Mouse (Mus musculus): Measurements from ENCODE around the gene Gm10721. TPM values are rescaled to one million over a fixed set of nuclear protein-coding genes. Genes with fewer than 3 reads are reported as not detected.
"Not testable (repeated sequence)": the region's sequence is repeated elsewhere in the genome, so short reads cannot be mapped to it uniquely, and the experiment has no call there.

The Gm10721 gene
- polyA plus RNA-seq, 1 experiment from 2014 or later: not detected

DNA sequence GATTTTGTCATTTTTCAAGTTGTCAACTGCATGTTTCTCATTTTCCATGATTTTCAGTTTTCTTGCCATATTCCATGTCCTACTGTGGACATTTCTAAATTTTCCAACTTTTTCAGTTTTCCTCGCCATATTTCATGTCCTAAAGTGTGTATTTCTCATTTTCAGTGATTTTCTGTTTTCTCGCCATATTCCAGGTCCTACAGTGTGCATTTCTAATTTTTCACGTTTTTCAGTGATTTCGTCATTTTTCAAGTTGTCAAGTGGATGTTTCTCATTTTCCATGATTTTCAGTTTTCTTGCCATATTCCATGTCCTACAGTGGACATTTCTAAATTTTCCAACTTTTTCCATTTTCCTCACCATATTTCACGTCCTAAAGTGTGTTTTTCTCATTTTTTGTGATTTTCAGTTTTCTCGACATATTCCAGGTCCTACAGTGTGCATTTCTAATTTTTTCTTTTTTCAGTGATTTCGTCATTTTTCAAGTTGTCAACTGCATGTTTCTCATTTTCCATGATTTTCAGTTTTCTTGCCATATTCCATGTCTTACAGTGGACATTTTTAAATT lies 802 bp upstream of the Gm10721 start:
- ATAC-seq (ENCODE audit: low FRiP score): peak; percentile 37; the same call in 1 of the 2 replicates
- 87% methylated on average over 2 of the region's 7 CpGs for WGBS

DNA sequence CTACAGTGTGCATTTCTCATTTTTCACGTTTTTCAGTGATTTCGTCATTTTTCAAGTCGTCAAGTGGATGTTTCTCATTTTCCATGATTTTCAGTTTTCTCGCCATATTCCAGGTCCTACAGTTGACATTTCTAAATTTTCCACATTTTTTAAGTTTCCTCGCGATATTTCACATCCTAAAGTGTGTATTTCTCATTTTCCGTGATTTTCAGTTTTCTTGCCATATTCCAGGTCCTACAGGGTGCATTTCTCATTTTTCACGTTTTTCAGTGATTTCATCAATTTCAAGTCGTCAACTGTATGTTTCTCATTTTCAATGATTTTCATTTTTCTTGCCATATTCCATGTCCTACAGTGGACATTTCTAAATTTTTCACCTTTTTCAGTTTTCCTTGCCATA lies 2.4 kb downstream of the Gm10721 start, which contains the start of gene Gm10720:
Gene Gm10720 (plus strand): TSS at position 301 of the 400 bp plus-strand sequence.
- not testable (repeated sequence) for H3K9ac ChIP-seq; H3K4me3 ChIP-seq (replicated peaks; ENCODE audit: low read length); H3K27ac ChIP-seq; H3K4me1 ChIP-seq (replicated peaks; ENCODE audit: control insufficient read depth, insufficient read depth, low read length); H3K36me3 ChIP-seq (replicated peaks; ENCODE audit: control insufficient read depth, insufficient read depth); H3K4me2 ChIP-seq (replicated peaks); ATAC-seq (ENCODE audit: low FRiP score); H3K9me3 ChIP-seq (ENCODE audit: control insufficient read depth, low read length); DNase-seq (ENCODE audit: low spot score); H3K27me3 ChIP-seq (ENCODE audit: control insufficient read depth, insufficient read depth, low read length)
- 67% methylated on average over 4 of the region's 9 CpGs for WGBS

More for the DNA sequence above, 802 bp upstream of the Gm10721 start:
- not testable (repeated sequence) for DNase-seq (ENCODE audit: low spot score); H3K27ac ChIP-seq; H3K27me3 ChIP-seq (ENCODE audit: control insufficient read depth, insufficient read depth, low read length); H3K9ac ChIP-seq; H3K4me2 ChIP-seq (replicated peaks); H3K9me3 ChIP-seq (ENCODE audit: control insufficient read depth, low read length); H3K36me3 ChIP-seq (replicated peaks; ENCODE audit: control insufficient read depth, insufficient read depth); H3K4me1 ChIP-seq (replicated peaks; ENCODE audit: control insufficient read depth, insufficient read depth, low read length); H3K4me3 ChIP-seq (replicated peaks; ENCODE audit: low read length)

DNA sequence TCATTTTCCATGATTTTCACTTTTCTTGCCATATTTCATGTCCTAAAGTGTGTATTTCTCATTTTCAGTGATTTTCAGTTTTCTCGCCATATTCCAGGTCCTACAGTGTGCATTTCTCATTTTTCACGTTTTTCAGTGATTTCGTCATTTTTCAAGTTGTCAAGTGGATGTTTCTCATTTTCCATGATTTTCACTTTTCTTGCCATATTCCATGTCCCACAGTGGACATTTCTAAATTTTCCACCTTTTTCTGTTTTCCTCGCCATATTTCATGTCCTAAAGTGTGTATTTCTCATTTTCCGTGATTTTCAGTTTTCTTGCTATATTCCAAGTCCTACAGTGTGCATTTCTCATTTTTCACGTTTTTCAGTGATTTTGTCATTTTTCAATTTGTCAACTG lies 3.0 kb downstream of the Gm10721 start:
- H3K4me3 ChIP-seq (replicated peaks; ENCODE audit: low read length); H3K36me3 ChIP-seq (replicated peaks; ENCODE audit: control insufficient read depth, insufficient read depth); ATAC-seq (ENCODE audit: low FRiP score); DNase-seq (ENCODE audit: low spot score); H3K27me3 ChIP-seq (ENCODE audit: control insufficient read depth, insufficient read depth, low read length); H3K9ac ChIP-seq; H3K4me2 ChIP-seq (replicated peaks); H3K27ac ChIP-seq; H3K9me3 ChIP-seq (ENCODE audit: control insufficient read depth, low read length); H3K4me1 ChIP-seq (replicated peaks; ENCODE audit: control insufficient read depth, insufficient read depth, low read length): not testable (repeated sequence)
- 81% methylated on average over 4 of the region's 6 CpGs for WGBS

DNA sequence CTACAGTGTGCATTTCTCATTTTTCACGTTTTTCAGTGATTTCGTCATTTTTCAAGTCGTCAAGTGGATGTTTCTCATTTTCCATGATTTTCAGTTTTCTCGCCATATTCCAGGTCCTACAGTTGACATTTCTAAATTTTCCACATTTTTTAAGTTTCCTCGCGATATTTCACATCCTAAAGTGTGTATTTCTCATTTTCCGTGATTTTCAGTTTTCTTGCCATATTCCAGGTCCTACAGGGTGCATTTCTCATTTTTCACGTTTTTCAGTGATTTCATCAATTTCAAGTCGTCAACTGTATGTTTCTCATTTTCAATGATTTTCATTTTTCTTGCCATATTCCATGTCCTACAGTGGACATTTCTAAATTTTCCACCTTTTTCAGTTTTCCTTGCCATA lies 4.2 kb downstream of the Gm10721 start, which contains the start of gene Gm10719:
Gene Gm10719 (plus strand): TSS at position 301 of the 400 bp plus-strand sequence.
- H3K36me3 ChIP-seq (replicated peaks; ENCODE audit: control insufficient read depth, insufficient read depth); H3K27me3 ChIP-seq (ENCODE audit: control insufficient read depth, insufficient read depth, low read length); ATAC-seq (ENCODE audit: low FRiP score); H3K4me2 ChIP-seq (replicated peaks); H3K9ac ChIP-seq; H3K4me1 ChIP-seq (replicated peaks; ENCODE audit: control insufficient read depth, insufficient read depth, low read length); DNase-seq (ENCODE audit: low spot score); H3K9me3 ChIP-seq (ENCODE audit: control insufficient read depth, low read length); H3K27ac ChIP-seq; H3K4me3 ChIP-seq (replicated peaks; ENCODE audit: low read length): not testable (repeated sequence)
- WGBS: 50% methylated on average over 1 of the region's 9 CpGs

DNA sequence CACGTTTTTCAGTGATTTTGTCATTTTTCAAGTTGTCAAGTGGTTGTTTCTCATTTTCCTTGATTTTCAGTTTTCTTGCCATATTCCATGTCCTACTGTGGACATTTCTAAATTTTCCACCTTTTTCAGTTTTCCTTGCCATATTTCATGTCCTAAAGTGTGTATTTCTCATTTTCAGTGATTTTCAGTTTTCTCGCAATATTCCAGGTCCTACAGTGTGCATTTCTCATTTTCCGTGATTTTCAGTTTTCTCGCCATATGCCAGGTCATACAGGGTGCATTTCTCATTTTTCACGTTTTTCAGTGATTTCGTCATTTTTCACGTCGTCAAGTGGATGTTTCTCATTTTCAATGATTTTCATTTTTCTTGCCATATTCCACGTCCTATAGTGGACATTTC lies 6.0 kb downstream of the Gm10721 start:
- H3K27me3 ChIP-seq (ENCODE audit: control insufficient read depth, insufficient read depth, low read length); H3K9ac ChIP-seq; H3K4me3 ChIP-seq (replicated peaks; ENCODE audit: low read length); ATAC-seq (ENCODE audit: low FRiP score); H3K27ac ChIP-seq; DNase-seq (ENCODE audit: low spot score); H3K9me3 ChIP-seq (ENCODE audit: control insufficient read depth, low read length); H3K4me1 ChIP-seq (replicated peaks; ENCODE audit: control insufficient read depth, insufficient read depth, low read length); H3K4me2 ChIP-seq (replicated peaks); H3K36me3 ChIP-seq (replicated peaks; ENCODE audit: control insufficient read depth, insufficient read depth): not testable (repeated sequence)
- 64% methylated on average over 9 of the region's 9 CpGs for WGBS

DNA sequence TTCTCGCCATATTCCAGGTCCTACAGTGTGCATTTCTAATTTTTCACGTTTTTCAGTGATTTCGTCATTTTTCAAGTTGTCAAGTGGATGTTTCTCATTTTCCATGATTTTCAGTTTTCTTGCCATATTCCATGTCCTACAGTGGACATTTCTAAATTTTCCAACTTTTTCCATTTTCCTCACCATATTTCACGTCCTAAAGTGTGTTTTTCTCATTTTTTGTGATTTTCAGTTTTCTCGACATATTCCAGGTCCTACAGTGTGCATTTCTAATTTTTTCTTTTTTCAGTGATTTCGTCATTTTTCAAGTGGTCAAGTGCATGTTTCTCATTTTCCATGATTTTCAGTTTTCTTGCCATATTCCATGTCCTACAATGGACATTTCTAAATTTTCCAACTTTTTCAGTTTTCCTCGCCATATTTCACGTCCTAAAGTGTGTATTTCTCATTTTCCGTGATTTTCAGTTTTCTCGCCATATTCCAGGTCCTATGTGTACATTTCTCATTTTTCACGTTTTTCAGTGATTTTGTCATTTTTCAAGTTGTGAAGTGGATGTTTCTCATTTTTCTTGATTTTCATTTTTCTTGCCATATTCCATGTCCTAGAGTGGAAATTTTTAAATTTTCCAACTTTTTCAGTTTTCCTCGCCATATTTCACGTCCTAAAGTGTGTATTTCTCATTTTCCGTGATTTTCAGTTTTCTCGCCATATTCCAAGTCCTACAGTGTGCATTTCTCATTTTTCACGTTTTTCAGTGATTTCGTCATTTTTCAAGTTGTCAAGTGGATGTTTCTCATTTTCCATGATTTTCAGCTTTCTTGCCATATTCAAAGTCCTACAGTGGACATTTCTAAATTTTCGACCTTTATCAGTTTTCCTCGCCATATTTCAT lies 7.1 kb downstream of the Gm10721 start:
- not testable (repeated sequence) for H3K4me3 ChIP-seq (replicated peaks; ENCODE audit: low read length); H3K27me3 ChIP-seq (ENCODE audit: control insufficient read depth, insufficient read depth, low read length); H3K9ac ChIP-seq; H3K36me3 ChIP-seq (replicated peaks; ENCODE audit: control insufficient read depth, insufficient read depth); DNase-seq (ENCODE audit: low spot score); H3K4me1 ChIP-seq (replicated peaks; ENCODE audit: control insufficient read depth, insufficient read depth, low read length); H3K9me3 ChIP-seq (ENCODE audit: control insufficient read depth, low read length); H3K27ac ChIP-seq; H3K4me2 ChIP-seq (replicated peaks)
- peak; percentile 72; the same call in 1 of the 2 replicates for ATAC-seq (ENCODE audit: low FRiP score)
- WGBS: 81% methylated on average over 11 of the region's 19 CpGs

DNA sequence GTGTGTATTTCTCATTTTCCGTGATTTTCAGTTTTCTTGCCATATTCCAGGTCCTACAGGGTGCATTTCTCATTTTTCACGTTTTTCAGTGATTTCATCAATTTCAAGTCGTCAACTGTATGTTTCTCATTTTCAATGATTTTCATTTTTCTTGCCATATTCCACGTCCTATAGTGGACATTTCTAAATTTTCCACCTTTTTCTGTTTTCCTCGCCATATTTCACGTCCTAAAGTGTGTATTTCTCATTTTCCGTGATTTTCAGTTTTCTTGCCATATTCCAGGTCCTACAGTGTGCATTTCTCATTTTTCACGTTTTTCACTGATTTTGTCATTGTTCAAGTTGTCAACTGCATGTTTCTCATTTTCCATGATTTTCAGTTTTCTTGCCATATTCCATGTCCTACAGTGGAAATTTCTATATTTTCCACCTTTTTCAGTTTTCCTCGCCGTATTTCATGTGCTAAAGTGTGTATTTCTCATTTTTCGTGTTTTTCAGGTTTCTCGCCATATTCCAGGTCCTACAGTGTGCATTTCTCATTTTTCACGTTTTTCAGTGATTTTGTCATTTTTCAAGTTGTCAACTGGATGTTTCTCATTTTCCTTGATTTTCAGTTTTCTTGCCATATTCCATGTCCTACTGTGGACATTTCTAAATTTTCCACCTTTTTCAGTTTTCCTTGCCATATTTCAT lies 9.5 kb downstream of the Gm10721 start:
- peak; percentile 23 for DNase-seq (ENCODE audit: low spot score)

DNA sequence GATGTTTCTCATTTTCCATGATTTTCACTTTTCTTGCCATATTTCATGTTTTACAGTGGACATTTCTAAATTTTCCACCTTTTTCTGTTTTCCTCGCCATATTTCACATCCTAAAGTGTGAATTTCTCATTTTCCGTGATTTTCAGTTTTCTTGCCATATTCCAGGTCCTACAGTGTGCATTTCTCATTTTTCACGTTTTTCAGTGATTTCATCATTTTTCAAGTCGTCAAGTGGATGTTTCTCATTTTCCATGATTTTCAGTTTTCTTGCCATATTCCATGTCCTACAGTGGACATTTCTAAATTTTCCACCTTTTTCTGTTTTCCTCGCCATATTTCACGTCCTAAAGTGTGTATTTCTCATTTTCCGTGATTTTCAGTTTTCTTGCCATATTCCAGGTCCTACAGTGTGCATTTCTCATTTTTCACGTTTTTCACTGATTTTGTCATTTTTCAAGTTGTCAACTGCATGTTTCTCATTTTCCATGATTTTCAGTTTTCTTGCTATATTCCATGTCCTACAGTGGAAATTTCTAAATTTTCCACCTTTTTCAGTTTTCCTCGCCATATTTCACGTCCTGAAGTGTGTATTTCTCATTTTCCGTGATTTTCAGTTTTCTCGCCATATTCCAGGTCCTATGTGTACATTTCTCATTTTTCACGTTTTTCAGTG lies 10.5 kb downstream of the Gm10721 start, which contains the start of gene Gm10718:
Gene Gm10718 (plus strand): TSS at position 236 of the 673 bp plus-strand sequence.
- not testable (repeated sequence) for H3K4me1 ChIP-seq (replicated peaks; ENCODE audit: control insufficient read depth, insufficient read depth, low read length); H3K27ac ChIP-seq; H3K9ac ChIP-seq; H3K4me2 ChIP-seq (replicated peaks); ATAC-seq (ENCODE audit: low FRiP score); H3K36me3 ChIP-seq (replicated peaks; ENCODE audit: control insufficient read depth, insufficient read depth); H3K4me3 ChIP-seq (replicated peaks; ENCODE audit: low read length); H3K9me3 ChIP-seq (ENCODE audit: control insufficient read depth, low read length); DNase-seq (ENCODE audit: low spot score); H3K27me3 ChIP-seq (ENCODE audit: control insufficient read depth, insufficient read depth, low read length)
- WGBS: 75% methylated on average over 9 of the region's 13 CpGs

More for the DNA sequence above, 9.5 kb downstream of the Gm10721 start:
- not testable (repeated sequence) for H3K9me3 ChIP-seq (ENCODE audit: control insufficient read depth, low read length); H3K4me1 ChIP-seq (replicated peaks; ENCODE audit: control insufficient read depth, insufficient read depth, low read length); ATAC-seq (ENCODE audit: low FRiP score); H3K4me3 ChIP-seq (replicated peaks; ENCODE audit: low read length); H3K9ac ChIP-seq; H3K27me3 ChIP-seq (ENCODE audit: control insufficient read depth, insufficient read depth, low read length); H3K4me2 ChIP-seq (replicated peaks); H3K36me3 ChIP-seq (replicated peaks; ENCODE audit: control insufficient read depth, insufficient read depth); H3K27ac ChIP-seq
- 75% methylated on average over 9 of the region's 13 CpGs for WGBS
